Mouse (Mus musculus) adrenal gland, postnatal 10 days (tissue): ENCODE measurements at regions not wholly inside any gene's neighbourhood (a gene's known extent, or its start where the extent isn't known, plus 50 kb on each side); places are given as distances from the start of the nearest gene placed in this dataset.

Experiments used
- DNase-seq: peaks from one replicate; pipeline ENCODE4 v3.0.0; 2021; ENCODE audit warnings: mixed read lengths

- no peak for DNase-seq
These were observed 87.6 kb downstream of the Rpl10-ps3 start for GRCm38 (mm10) chr9:50257162-50257561.

- DNase-seq = no peak
These were observed 99.6 kb downstream of the Rpl10-ps3 start for GRCm38 (mm10) chr9:50244982-50245671.

- no peak for DNase-seq
These were observed 103.8 kb downstream of the Rpl10-ps3 start for GRCm38 (mm10) chr9:50240923-50241322.

- peak; percentile 3 for DNase-seq
These were observed 108.9 kb downstream of the Rpl10-ps3 start for GRCm38 (mm10) chr9:50235908-50236307.

- DNase-seq = no peak
These were observed 110.1 kb downstream of the Rpl10-ps3 start for GRCm38 (mm10) chr9:50234655-50235054.

GRCm38 (mm10) chr9:50232958-50233510 lies 111.7 kb downstream of the Rpl10-ps3 start:
- no peak for DNase-seq

- DNase-seq = no peak
These were observed 134.3 kb downstream of the Rpl10-ps3 start for GRCm38 (mm10) chr9:50210481-50210880.

GRCm38 (mm10) chr9:50199422-50200218 lies 145.1 kb downstream of the Rpl10-ps3 start:
- DNase-seq = no peak

GRCm38 (mm10) chr9:50192400-50193110 lies 152.2 kb downstream of the Rpl10-ps3 start:
- no peak for DNase-seq

GRCm38 (mm10) chr9:50191136-50191535 lies 153.6 kb downstream of the Rpl10-ps3 start:
- DNase-seq = no peak

- no peak for DNase-seq
These were observed 156.1 kb downstream of the Rpl10-ps3 start for GRCm38 (mm10) chr9:50188576-50189070.

GRCm38 (mm10) chr9:50181360-50181759 lies 163.4 kb downstream of the Rpl10-ps3 start:
- DNase-seq = no peak

- DNase-seq = no peak
These were observed 168.6 kb downstream of the Rpl10-ps3 start for GRCm38 (mm10) chr9:50176131-50176530.

- DNase-seq = peak; percentile 69
These were observed 172.8 kb downstream of the Rpl10-ps3 start for GRCm38 (mm10) chr9:50171826-50172464.

- no peak for DNase-seq
These were observed 173.6 kb downstream of the Rpl10-ps3 start for GRCm38 (mm10) chr9:50171164-50171563.

GRCm38 (mm10) chr9:50170637-50171036 lies 174.1 kb downstream of the Rpl10-ps3 start:
- DNase-seq = no peak

- DNase-seq = no peak
These were observed 190.2 kb downstream of the Rpl10-ps3 start for GRCm38 (mm10) chr9:50154618-50155017.

GRCm38 (mm10) chr9:50150091-50150490 lies 194.7 kb downstream of the Rpl10-ps3 start:
- DNase-seq = no peak

- peak; percentile 73 for DNase-seq
These were observed 202.0 kb downstream of the Rpl10-ps3 start for GRCm38 (mm10) chr9:50142756-50143155.

- no peak for DNase-seq
These were observed 202.7 kb downstream of the Rpl10-ps3 start for GRCm38 (mm10) chr9:50142091-50142490.

GRCm38 (mm10) chr9:50141176-50141575 lies 203.6 kb downstream of the Rpl10-ps3 start:
- no peak for DNase-seq
